Mouse (Mus musculus) naive thymus-derived CD4-positive, alpha-beta T cell, adult 2 months (primary cell): ENCODE results near the gene Npdc1.
"Not testable (repeated sequence)": the region's sequence is repeated elsewhere in the genome, so short reads cannot be mapped to it uniquely, and the experiment has no call there.

Experiments
- DNase-seq: peaks from one replicate; pipeline ENCODE4 v3.0.0-alpha.2; 2011; ENCODE audit warnings: low read depth

Gene Npdc1

DNA sequence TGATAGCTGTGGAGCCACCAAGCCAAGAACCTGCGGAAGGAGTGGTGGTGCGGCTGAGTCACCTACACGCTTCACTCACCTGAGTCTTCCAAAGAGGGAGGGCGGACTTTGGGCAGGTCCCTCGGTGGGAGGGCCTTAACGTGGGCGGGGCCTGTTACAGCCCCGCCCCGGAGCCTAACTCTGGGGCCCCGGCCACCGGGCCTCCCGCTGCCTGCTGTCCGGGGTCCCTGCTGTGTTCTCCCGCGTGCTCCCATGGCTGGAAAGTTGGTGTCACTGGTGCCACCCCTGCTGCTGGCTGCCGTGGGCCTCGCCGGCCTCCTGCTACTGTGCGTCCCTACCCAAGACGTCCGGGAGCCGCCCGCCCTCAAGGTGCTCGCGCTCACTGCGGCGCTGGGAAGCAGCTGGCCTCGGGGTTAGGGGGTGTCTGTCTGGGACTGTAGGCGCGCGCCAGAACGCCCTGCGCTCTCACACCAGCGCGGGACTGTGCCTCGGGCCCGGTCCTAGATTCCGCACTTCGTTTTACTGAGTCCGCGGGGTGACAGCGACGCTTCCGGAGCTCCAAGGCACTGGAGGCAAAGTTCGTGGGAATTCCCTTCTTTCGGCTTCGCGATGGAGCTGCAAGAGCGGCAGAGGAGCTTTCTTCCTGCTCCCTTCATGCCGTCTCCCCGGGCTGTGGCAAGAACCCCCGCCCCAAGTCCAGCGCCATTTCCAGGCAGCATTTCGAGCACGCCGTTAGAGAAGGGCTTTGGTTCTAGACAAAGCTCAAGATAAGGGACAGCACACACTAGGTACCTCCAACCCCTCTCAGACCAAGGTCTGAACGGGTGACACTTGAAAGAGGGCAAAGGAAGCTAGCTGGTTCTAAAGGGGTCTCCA is 3.2 kb upstream of the Npdc1 start, which contains the start of gene Entpd2:
Entpd2 (plus strand) TSS at position 154 of the 876 bp plus-strand sequence.
- no peak for DNase-seq

DNA sequence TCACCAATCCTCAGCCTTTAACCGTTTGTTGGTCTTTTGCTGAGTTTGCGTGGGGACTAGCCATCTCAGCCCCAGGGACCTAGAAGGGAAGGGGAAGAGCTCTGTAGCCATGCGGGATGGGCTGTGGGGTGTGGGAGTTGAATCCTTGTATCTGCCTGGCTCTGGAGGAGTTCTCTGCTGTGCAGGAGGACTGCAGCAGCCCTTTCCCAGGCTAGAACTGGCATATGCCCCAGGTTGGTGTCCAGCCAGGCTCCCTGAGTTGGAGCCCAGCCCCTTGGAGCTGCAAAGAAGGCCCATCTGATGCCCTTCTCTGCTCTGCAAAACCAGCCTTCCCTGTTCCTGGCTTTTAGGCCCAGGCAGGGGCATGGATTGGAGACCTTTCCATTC is 2.6 kb upstream of the Npdc1 start:
- no peak for DNase-seq

DNA sequence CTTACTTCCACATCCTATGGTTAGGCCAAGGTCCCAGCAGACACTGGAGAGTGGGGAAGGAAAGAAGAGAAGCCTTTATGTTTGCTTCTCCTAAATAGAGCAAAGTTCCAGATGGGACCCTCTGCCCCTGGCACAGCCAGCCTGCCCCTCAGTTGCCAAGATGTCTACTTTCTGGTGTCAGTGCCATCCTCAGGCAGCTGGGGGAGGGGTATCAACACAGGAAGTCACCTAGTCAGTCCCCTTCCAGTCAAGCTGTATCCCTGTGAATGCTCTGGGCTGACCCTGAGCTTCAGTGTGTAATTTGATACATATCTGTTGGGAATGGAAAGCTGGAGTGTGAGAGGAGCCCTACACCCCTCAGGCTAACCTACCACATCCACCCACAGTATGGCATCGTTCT is 2.1 kb upstream of the Npdc1 start:
- DNase-seq = no peak

DNA sequence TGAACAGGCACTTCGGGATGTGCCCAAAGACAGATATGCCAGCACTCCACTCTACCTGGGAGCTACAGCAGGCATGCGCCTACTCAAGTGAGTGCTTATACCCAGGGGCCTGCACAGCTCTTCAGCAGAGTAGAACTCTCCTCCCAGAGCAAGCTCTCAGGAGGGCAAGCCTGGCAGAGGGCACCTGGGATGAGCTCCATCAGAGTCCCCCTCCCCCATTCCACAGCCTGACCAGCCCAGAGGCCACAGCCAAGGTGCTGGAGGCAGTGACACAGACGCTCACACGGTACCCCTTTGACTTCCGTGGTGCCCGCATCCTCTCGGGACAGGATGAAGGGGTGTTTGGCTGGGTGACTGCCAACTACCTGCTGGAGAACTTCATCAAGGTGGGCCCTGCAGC is 1.1 kb upstream of the Npdc1 start:
- no peak for DNase-seq

DNA sequence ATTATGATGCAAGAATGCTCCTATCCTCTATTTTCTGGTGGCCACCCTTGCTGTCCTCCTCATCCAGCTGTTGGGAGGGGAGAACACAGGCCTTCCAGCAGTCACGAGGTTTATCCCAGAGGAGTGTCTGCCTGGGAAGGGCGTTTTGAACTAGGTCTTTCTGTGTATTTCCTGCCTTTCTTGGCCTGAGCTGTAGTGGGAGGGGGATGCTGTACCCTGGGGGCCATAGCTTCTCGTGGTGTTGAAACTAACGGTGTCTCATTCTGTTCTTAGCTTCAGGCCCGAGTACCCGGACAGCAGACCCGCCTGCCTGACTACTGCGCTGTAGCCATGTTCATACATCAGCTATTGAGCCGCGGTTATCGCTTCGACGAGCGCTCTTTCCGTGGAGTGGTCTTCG is 1.1 kb downstream of the Npdc1 start:
- no peak for DNase-seq

DNA sequence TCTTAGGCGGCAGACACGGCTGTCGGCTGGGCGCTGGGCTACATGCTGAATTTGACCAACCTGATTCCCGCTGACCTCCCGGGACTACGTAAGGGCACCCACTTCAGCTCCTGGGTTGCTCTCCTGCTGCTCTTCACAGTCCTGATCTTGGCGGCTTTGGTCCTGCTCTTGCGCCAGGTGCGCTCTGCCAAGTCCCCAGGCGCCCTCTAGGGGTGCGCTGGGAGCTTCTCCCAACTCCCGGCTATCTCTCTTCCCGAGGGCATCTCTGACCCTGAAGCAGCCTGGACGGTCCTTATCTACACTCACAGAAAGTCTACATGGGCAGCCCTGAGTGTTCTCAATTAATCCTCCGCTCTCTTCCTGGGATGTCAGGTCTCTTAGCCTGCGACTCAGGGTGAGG is 1.6 kb downstream of the Npdc1 start:
- DNase-seq = peak; percentile 42

DNA sequence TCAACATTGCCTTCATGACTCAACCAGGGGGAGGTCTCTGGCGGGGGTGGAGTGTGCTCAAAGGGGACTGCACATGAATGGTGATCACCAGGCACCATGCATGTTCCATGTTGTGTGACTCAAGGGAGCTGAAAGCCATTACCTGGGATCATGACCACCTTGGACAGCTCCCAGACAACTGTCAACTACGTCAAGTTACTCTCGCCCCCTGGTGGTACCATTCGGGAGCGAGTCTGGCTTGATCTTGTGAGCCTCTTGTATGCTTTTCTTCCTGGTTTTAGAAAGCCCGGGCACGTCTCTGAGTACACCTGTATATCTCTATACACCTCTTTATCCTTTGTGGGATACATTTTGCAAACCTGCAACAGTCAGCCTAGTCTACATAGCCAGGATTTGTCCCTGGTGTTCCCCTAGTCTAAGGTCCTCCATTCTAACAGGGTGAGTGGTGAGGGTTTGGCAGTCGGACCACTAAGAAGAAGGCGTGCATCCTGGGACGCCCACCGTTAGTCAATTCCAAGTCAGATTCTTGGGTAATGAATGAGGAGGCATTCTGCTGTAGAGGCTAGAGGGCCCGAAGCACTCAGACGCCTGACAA is 3.3 kb downstream of the Npdc1 start:
- DNase-seq = peak; percentile 88

DNA sequence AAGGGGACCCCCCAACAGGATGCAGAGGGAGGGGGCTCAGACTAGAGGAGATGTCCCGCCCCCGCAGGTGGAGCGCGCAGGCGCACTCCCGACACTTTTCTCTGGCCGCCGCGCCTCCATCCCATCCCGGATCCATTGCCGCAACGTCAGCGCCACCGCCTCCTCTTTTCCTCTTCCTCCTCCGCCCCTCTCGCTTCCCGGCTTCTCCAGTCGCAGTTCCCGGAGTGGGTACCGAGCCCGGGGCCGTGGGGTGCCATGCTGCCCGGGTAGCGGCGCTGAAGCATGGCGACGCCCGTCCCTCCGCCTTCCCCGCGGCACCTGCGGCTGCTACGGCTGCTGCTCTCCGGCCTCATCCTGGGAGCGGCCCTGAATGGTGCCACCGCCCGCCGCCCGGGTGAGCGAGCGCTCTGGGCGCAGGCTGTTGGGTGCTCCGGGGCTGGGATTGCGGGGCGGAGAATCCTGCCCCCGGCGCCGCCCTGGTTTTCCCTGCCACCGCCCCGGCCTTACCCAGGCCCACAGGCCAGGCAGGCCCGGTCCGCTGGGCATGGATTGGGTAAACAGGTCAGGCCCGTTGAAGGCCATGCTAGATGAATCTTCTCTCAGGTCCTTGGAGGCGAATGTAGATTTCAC is 3.9 kb downstream of the Npdc1 start:
- peak; percentile 30 for DNase-seq

DNA sequence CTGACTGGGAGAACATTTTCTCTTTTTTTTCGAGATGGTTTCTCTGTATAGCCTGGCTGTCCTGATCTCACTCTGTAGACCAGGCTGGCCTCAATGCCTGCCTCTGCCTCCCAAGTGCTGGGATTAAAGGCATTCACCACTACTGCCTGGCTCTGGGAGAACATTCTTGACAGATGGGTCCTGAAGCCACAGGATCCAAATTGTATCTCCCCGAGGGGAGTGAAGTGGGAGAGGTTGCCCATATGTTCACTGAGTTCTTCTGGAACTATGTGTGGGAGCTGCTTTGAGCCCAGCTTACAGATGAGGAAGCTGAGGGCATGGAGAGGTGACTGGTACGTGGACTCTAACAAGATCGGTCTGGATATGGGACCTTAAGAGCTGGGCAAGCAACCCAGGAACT is 4.8 kb downstream of the Npdc1 start:
- no peak for DNase-seq

DNA sequence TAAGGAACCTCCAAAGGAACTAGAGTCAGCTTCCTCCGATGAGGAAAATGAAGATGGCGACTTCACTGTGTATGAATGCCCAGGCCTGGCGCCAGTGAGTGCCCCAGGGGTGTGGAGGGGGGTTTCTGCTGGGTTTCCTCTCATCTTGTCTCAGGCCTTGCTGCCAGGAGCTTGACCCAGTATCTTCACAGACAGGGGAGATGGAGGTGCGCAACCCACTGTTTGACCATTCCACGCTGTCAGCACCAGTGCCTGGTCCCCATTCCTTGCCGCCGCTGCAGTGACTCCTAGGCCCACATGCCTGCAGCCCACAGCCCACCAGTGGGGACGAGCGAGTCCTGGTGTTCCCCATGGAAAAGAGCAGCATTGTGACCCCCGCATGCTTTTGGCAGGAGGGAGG is 9.8 kb downstream of the Npdc1 start:
- DNase-seq = no peak

DNA sequence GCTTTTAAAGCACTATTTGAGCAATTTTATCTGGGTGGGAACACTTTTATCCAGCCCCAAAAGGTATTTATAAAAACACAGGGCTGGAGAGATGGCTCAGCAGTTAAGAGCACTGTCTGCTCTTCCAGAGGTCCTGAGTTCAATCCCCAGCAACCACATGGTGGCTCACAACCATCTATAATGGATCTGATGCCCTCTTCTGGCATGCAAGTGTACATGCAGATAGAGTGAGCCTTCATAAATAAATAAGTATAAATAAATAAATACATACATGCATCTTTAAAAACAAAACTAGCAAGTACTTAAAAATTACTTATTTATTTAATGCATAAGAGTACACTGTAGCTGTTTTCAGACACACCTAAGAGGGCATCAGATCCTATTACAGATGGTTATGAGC is 14.3 kb downstream of the Npdc1 start:
- not testable (repeated sequence) for DNase-seq

DNA sequence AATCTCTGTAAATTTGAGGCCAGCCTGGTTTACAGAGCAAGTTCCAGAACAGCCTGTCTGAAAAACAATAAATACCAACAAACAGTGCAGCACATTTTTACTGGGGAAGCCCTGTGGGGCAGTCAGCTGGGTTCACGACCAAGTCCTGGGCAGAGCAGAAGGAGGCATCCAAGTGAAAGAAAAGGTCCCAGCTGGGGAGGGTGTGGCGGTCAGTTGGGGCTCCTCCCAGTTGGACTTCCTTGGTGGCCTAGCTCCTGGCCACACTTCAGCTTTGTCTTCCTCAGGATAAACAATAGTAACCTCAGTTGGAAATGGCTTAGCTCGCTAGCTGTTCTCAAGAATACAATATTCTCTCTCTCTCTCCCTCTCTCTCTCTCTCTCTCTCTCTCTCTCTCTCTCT is 18.3 kb downstream of the Npdc1 start:
- no peak for DNase-seq

DNA sequence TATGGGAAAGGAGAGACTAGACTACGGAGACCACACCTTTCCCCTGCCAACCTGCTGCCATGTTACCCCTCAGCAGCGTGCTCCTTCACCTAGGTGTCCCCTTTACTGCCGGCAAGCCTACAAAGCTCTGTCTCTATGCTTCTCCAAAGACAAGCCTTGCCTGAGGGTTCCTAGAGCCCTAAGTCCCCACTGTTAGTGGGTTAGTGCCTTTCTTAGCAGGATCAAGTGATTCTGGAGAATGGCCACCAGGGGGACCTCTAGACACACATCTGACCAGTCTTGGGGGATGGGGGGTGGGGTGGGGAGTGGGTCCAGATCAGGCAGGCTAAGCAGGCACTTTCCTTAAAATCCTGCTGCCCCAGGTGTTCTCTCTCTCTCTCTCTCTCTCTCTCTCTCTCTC is 22.7 kb downstream of the Npdc1 start:
- peak; percentile 81 for DNase-seq

DNA sequence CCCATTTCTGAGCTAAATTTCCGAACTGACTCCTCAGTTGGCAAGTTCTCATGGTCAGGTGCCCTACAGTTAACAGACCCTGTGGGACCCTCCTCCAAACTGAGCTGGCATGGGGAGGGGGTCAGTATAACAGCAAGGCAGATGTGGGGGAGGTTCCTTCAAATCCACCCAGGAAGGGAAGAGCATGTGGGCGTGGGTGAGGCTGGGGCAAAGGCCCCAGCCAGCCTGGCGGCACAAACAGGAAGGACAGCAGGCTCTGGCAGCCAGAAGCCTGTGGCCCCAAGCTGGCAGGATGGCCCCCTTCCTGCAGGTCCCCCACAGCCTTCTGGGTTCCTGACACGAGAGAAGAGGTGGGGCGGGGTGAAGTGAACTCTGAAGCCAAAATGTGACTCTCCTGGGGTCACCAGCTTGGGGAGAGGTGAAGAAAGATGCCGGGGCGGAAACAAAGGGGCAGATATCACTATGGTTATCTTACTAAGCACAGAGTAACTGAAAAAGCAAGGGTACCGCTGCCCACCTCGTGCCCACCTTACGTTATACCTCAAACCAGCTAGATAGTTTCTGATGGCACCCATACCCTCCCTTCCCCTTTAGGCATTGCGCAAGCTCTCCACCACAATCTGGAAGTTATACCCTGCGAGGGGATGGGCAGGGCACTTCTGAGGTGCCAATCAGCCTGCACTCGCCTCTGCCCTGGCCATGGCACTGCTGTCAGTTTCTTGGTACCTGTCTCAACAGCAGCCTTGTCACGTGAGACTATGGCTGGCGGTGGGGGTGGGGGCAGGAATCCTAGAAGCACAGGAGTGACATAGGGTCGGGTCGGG is 23.6 kb downstream of the Npdc1 start, which contains the start of gene Fut7:
Fut7 (plus strand) TSS at position 681 of the 824 bp plus-strand sequence.
- peak; percentile 72 for DNase-seq

DNA sequence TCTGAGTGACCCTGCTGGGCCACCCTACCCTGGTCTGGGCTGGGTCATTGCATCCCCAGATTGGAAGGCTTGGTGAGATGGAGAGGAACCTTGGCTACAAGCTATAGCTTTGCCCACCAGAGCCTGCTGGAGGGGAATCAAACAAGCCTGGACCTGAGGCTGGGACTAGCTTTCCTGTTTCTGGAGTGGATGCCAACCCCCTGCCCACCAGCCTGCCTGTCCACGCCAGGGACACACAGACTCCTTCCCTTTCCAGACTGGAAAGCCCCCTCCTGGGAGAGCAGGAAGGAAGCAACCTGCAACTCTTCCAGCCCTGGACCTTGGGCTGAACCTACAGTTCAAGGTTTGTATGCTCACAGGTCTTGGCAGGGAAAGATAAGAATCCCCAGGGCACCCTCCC is 24.5 kb downstream of the Npdc1 start:
- DNase-seq = peak; percentile 21

DNA sequence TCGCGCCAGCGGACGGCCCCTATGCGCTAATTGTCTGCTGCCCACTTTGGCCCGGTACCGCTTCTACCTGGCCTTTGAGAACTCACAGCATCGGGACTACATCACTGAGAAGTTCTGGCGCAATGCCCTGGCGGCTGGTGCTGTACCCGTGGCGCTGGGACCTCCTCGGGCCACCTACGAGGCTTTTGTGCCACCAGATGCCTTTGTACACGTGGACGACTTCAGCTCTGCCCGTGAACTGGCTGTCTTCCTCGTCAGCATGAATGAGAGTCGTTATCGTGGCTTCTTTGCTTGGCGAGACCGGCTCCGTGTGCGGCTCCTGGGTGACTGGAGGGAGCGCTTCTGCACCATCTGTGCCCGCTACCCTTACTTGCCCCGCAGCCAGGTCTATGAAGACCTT is 26.3 kb downstream of the Npdc1 start:
- no peak for DNase-seq

DNA sequence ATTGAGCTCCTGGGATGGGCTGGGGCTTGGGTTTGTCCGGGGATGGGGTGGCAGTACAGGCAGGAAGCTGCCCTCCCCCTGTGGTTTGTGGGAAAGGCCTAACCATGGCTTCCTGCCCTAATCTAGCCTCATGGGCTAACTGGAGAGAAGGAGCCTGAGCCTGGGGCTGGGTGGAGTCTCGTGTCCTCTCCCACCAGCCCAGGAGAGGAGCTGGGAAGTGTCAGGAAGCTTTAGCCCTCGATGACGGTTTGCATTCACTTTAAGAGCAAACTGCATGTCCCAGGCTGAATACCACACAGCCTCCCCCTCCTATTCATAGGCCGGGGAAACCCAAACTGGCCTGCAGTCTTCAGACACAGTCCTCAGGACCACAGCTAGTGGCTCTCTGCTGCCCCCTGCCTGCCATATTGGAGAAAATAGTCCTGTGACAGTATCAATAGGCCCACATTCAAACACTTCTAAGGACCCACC is 27.6 kb downstream of the Npdc1 start:
- DNase-seq = peak; percentile 89

DNA sequence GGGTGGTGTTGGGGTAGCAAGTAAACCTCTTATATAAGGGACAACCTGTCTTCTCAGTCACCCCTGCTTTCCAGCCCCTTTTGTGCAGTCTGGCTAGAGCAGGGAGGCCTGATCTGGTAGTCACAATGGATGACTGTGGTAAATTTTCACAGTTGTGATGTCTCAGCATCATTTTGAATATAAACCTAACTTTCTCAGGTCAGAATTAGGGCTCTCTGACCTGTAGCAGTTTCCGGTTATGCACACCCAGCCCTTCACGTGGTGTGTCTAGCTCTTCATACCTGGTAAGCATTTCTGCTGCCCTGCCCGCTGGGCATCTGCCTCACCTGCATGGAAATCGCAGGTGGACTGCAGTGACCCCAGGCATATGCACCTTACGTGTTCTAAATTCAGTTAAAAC is 28.1 kb downstream of the Npdc1 start:
- DNase-seq = no peak

DNA sequence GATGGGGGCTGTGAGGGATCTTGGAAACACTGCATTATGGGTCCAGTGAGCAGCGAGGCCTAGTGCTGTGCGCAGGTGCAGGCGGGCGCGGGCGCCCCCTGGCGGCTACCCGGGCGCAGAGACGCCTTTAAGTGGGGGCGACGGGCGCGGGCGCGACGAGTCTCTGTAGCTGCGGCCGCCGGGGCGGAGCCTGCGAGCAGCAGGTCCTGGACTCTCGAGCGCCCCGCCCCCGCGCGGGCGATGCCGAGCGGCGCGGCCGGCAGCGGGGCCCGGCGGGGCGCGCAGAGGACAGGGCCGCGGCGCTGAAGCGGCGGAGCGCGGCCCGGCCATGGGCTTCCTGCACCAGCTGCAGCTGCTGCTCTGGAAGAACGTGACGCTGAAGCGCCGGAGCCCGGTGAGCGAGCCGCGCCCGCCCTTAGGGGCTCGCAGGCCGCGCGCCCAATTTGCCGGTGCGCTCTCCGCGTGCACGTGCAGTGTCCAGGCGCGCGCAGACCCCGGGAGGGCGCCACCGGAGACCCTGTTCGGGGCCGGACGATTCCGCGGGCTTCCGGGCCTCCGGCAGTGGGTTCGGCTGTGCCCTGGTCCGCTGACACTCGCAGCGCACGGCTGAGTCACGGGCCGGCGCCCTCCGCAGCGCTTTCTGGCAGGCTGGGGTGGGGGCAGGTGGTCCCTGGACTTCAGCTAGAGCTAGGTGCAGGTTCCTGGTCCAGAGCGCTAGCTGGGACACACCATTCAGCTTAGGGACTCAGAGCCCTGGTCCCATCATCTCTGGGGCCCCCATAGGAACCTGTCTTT is 29.5 kb downstream of the Npdc1 start, which contains the start of gene Abca2:
Abca2 (plus strand) TSS at position 262 of the 795 bp plus-strand sequence.
- DNase-seq = peak; percentile 95

DNA sequence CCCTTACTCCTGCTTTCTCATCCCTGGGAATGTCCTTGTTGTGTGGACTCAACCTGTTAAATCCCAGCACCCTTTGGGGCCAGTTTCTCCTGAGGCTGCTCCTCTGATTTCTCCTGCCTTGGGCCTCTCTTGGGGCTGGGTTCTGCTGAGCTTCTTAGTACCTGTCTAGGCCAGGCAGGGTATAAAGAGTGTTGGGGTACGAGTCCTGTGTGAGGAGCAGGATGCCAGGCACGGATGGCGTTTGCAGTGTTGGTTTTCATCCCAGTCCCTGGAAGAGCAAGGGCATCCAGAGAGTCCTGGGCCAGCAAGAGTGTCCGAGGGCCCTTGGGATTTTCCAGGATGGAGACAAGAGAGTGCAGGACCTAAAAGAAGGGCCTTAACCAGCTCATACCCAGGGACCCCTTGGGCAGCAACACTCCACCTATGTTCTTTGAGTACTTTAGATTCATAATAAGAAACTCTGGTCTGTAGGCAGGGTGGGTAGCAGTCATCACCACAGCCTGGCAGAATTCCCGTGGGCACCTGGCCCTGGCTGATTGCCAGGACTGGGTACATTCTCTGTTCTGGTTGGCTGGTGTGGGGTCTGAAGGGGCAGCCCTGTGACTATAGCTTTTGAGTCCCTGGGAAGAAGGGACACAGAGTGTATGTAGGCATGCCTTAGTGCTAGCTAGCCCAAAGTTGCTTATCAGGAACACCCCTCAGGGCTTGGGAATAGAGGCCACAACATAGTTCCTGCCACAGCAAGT is 30.5 kb downstream of the Npdc1 start:
- DNase-seq = peak; percentile 36
